Mouse (Mus musculus): ENCODE data around the gene Hoxc4.

DNA sequence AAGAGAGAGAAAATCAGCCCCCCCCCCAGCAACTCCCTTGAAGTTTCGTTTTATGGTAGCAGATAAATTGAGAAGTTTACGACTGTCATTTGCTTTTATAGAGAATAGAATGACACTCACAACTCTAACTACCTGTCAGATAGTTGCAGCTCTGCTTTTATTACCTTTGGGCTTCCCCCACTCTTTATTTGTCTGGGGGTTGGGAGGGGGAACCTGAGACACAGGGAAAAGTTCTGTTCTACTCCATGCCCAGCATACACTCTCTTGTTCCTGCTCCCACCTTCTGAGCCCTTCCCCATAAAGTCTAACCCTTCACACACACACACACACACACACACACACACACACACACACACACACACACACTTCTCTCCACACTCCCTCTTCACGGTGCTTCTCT, 25.9 kb upstream of the Hoxc4 start:
- TF ChIP-seq POLR2A (IDR thresholded peaks at IDR 0.05; ENCODE audit: insufficient read depth, low read length) (no peak), CTCF (IDR thresholded peaks at IDR 0.05; ENCODE audit: low read depth, low read length) (no peak), EP300 (IDR thresholded peaks at IDR 0.05; ENCODE audit: insufficient read depth, low read depth, low read length) (no peak)
